Mouse (Mus musculus): ENCODE results near the gene Prkcd. TPM values are rescaled to one million over a fixed set of nuclear protein-coding genes. Genes with fewer than 3 reads are reported as not detected.
"Not testable (repeated sequence)": the region's sequence is repeated elsewhere in the genome, so short reads cannot be mapped to it uniquely, and the experiment has no call there.

The Prkcd gene
- polyA plus RNA-seq, 1 experiment: 214 TPM

DNA sequence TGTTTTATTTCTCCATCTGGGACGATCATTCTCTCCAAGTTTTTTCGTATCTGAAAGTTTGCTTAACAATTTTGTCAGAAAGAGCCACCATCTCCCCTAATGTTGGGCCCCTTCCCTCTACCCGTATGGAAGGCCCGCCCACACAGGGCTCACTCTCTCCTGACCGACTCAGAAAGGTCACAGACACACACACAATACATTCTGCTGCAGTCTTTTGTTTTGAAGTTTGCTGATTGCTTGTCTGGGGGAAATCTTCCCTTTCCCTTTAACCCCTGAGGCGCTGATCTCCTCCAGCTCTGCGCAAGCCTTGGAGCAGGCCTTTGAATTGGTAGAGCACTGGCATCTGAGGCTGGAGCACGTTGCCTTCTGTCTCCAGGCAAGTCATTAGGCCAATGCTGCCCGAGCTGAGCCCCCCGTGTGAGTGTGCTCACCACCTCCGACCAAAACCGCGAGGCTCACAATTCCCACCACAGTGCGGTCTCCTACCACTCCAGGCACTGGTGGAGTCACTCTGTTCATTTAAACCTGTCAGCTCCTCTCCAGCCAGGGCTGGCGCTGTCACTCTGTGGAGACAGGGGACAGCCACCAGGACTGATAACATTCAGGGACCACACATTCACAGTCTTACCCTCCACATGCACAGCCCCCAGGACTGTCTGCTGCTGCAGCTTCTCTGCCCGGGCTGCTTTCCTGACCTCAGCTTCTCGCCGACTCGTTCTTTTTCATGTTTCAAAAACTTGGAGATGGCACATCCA is 41.3 kb downstream of the Prkcd start:
- TF ChIP-seq CTCF (IDR thresholded peaks at IDR 0.05; ENCODE audit: borderline replicate concordance, control insufficient read depth, extremely low read depth, insufficient read depth, low read length, poor library complexity) (no peak), POLR2A (IDR thresholded peaks at IDR 0.05; ENCODE audit: control insufficient read depth, extremely low read depth, insufficient read depth, low read length, poor library complexity) (no peak)
- H3K4me3 ChIP-seq (ENCODE audit: control insufficient read depth, insufficient read depth, low read length): no peak overlapping the region
- H3K4me1 ChIP-seq (replicated peaks; ENCODE audit: control insufficient read depth, insufficient read depth, low read length): peaks cover 4% of the 10 kb centered on the region
- WGBS: 75% methylated on average over 19 of the region's 19 CpGs
- H3K27ac ChIP-seq (ENCODE audit: control insufficient read depth, insufficient read depth, low read length): no peak overlapping the region
- no peak for DNase-seq
- H3K36me3 ChIP-seq (ENCODE audit: control insufficient read depth, insufficient read depth, low read length): no peaks in the 10 kb centered on the region
- no peaks in the 10 kb centered on the region for H3K27me3 ChIP-seq (ENCODE audit: control insufficient read depth, insufficient read depth, low read length)

DNA sequence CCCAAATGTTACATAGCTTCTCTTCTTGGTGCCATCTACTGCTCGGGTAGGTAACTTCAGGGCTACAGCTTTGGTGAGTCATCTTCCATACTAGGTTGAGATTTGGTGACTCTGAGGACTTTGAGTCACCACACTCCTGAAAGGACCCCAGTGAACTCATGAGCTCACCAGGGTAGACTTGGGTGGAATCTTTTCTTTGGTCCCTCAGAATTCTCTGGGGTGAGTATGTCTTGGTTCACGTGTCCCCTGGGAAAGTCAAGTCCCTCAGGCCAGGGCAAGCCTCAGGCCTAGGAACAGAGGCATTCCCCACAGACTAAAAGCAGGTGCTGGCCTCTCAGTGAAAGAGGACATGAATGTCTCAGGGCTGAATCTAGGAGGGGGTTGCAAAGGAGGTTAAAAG is 41.9 kb downstream of the Prkcd start:
- Histone ChIP-seq H3K4me3 (ENCODE audit: control insufficient read depth, insufficient read depth, low read length) (no peak overlapping the region), H3K4me1 (replicated peaks; ENCODE audit: control insufficient read depth, insufficient read depth, low read length) (peaks cover 6% of the 10 kb centered on the region), H3K27me3 (ENCODE audit: control insufficient read depth, insufficient read depth, low read length) (no peaks in the 10 kb centered on the region), H3K27ac (ENCODE audit: control insufficient read depth, insufficient read depth, low read length) (no peak overlapping the region), H3K36me3 (ENCODE audit: control insufficient read depth, insufficient read depth, low read length) (no peaks in the 10 kb centered on the region)
- TF ChIP-seq POLR2A (IDR thresholded peaks at IDR 0.05; ENCODE audit: control insufficient read depth, extremely low read depth, insufficient read depth, low read length, poor library complexity) (no peak), CTCF (IDR thresholded peaks at IDR 0.05; ENCODE audit: borderline replicate concordance, control insufficient read depth, extremely low read depth, insufficient read depth, low read length, poor library complexity) (no peak)
- no peak for DNase-seq
- WGBS: 75% methylated on average over 2 of the region's 2 CpGs

DNA sequence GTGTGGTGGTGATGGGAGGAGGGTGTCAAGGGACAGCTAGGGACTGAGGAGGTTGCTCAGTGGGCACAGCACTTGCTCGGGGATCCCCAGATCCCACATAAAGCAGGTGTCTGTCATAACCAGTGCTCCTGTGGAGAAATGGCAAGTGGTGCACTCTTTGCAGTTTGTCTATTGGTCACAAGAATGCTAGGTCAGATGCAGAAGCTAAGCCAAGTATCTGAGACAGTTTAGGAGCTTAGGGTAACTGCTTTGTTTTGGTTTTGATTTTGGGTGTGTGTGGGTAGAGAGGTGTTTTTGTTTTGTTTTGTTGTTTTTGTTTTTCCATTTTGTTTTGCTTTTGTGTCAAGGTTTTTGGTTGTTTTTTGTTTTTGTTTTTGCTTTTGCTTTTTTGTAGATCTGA is 44.8 kb downstream of the Prkcd start:
- Histone ChIP-seq H3K27ac (ENCODE audit: control insufficient read depth, insufficient read depth, low read length) (no peak overlapping the region), H3K36me3 (ENCODE audit: control insufficient read depth, insufficient read depth, low read length) (no peaks in the 10 kb centered on the region), H3K27me3 (ENCODE audit: control insufficient read depth, insufficient read depth, low read length) (no peaks in the 10 kb centered on the region), H3K4me3 (ENCODE audit: control insufficient read depth, insufficient read depth, low read length) (no peak overlapping the region), H3K4me1 (replicated peaks; ENCODE audit: control insufficient read depth, insufficient read depth, low read length) (peaks cover 8% of the 10 kb centered on the region)
- 79% methylated on average over 1 of the region's 1 CpGs for WGBS
- no peak for DNase-seq
- TF ChIP-seq CTCF (IDR thresholded peaks at IDR 0.05; ENCODE audit: borderline replicate concordance, control insufficient read depth, extremely low read depth, insufficient read depth, low read length, poor library complexity) (no peak), POLR2A (IDR thresholded peaks at IDR 0.05; ENCODE audit: control insufficient read depth, extremely low read depth, insufficient read depth, low read length, poor library complexity) (no peak)

GRCm38 (mm10) chr14:30579882-30580281 is 46.1 kb downstream of the Prkcd start:
- Histone ChIP-seq H3K27ac (ENCODE audit: control insufficient read depth, insufficient read depth, low read length) (no peak overlapping the region; the same call in 1 of the 2 replicates), H3K36me3 (ENCODE audit: control insufficient read depth, insufficient read depth, low read length) (no peaks in the 10 kb centered on the region), H3K4me1 (replicated peaks; ENCODE audit: control insufficient read depth, insufficient read depth, low read length) (peaks cover 8% of the 10 kb centered on the region), H3K4me3 (ENCODE audit: control insufficient read depth, insufficient read depth, low read length) (no peak overlapping the region), H3K27me3 (ENCODE audit: control insufficient read depth, insufficient read depth, low read length) (no peaks in the 10 kb centered on the region)
- TF ChIP-seq CTCF (IDR thresholded peaks at IDR 0.05; ENCODE audit: borderline replicate concordance, control insufficient read depth, extremely low read depth, insufficient read depth, low read length, poor library complexity) (no peak), POLR2A (IDR thresholded peaks at IDR 0.05; ENCODE audit: control insufficient read depth, extremely low read depth, insufficient read depth, low read length, poor library complexity) (no peak)
- no peak for DNase-seq
- WGBS: 9% methylated on average over 5 of the region's 5 CpGs

GRCm38 (mm10) chr14:30579180-30579579 is 46.8 kb downstream of the Prkcd start:
- no peak for DNase-seq
- Histone ChIP-seq H3K4me1 (replicated peaks; ENCODE audit: control insufficient read depth, insufficient read depth, low read length) (peaks cover 8% of the 10 kb centered on the region), H3K36me3 (ENCODE audit: control insufficient read depth, insufficient read depth, low read length) (no peaks in the 10 kb centered on the region; the same call in 1 of the 2 replicates), H3K27me3 (ENCODE audit: control insufficient read depth, insufficient read depth, low read length) (no peaks in the 10 kb centered on the region), H3K4me3 (ENCODE audit: control insufficient read depth, insufficient read depth, low read length) (no peak overlapping the region), H3K27ac (ENCODE audit: control insufficient read depth, insufficient read depth, low read length) (no peak overlapping the region)
- WGBS: 27% methylated on average over 5 of the region's 5 CpGs
- TF ChIP-seq CTCF (IDR thresholded peaks at IDR 0.05; ENCODE audit: borderline replicate concordance, control insufficient read depth, extremely low read depth, insufficient read depth, low read length, poor library complexity) (no peak), POLR2A (IDR thresholded peaks at IDR 0.05; ENCODE audit: control insufficient read depth, extremely low read depth, insufficient read depth, low read length, poor library complexity) (no peak)

- not testable (repeated sequence) for H3K36me3 ChIP-seq (ENCODE audit: control insufficient read depth, insufficient read depth, low read length); H3K27ac ChIP-seq (ENCODE audit: control insufficient read depth, insufficient read depth, low read length); DNase-seq; H3K4me3 ChIP-seq (ENCODE audit: control insufficient read depth, insufficient read depth, low read length); H3K4me1 ChIP-seq (replicated peaks; ENCODE audit: control insufficient read depth, insufficient read depth, low read length); H3K27me3 ChIP-seq (ENCODE audit: control insufficient read depth, insufficient read depth, low read length)
- WGBS: 52% methylated on average over 10 of the region's 12 CpGs
Measured at GRCm38 (mm10) chr14:30577303-30578062, 48.5 kb downstream of the Prkcd start.

All from thymus, adult 2 months (tissue).